Mouse (Mus musculus) heart, adult 2 months (tissue): ENCODE results near the gene 1190005I06Rik. TPM values are rescaled to one million over a fixed set of nuclear protein-coding genes. Genes with fewer than 3 reads are reported as not detected.

Experiments
- DNase-seq, 2 experiments: peaks; one replicate each; pipeline ENCODE4 v3.0.0; 2021
- H3K27ac ChIP-seq: fragments of 200-600 bp; 2 replicates; pipeline ENCODE4 v1.8.1; 2022
- H3K27me3 ChIP-seq: fragments of 200-500 bp; 2 replicates; pipeline ENCODE4 v1.6.1; 2012; ENCODE audit warnings: mild to moderate bottlenecking, low read length, inconsistent platforms, mixed read lengths; ENCODE audit not compliant: control insufficient read depth, insufficient read depth
- H3K36me3 ChIP-seq: fragments of 200-500 bp; 2 replicates; pipeline ENCODE4 v1.6.1; 2012; ENCODE audit warnings: low read length, inconsistent platforms; ENCODE audit not compliant: control insufficient read depth, insufficient read depth
- H3K4me1 ChIP-seq: fragments of 200-500 bp; 2 replicates; pipeline ENCODE4 v1.6.1; 2011; ENCODE audit warnings: low read length; ENCODE audit not compliant: control insufficient read depth, insufficient read depth
- H3K4me3 ChIP-seq: fragments of 200-600 bp; 2 replicates; pipeline ENCODE4 v1.8.1; 2022
- H3K79me2 ChIP-seq: fragments of 200-500 bp; replicated peaks from 2 replicates; pipeline ENCODE4 v1.6.1; 2012; ENCODE audit warnings: mild to moderate bottlenecking, inconsistent platforms, low read length, moderate library complexity, mixed read lengths; ENCODE audit not compliant: control insufficient read depth, insufficient read depth
- H3K9ac ChIP-seq: fragments of 200-500 bp; 2 replicates; pipeline ENCODE4 v1.6.1; 2012; ENCODE audit warnings: low read depth, mild to moderate bottlenecking, control low read depth, inconsistent platforms, low read length, mixed read lengths
- CTCF ChIP-seq: fragments of 200-600 bp; IDR thresholded peaks from 2 replicates; pipeline ENCODE4 v1.8.1; 2022; ENCODE audit warnings: antibody characterized with exemption, mild to moderate bottlenecking, moderate library complexity
- EP300 ChIP-seq: fragments of 200-500 bp; IDR thresholded peaks from 2 replicates; pipeline ENCODE4 v1.6.1; 2011; ENCODE audit warnings: low read depth, low read length, control low read depth; ENCODE audit not compliant: insufficient read depth
- POLR2A ChIP-seq: fragments of 200-500 bp; IDR thresholded peaks from 2 replicates; pipeline ENCODE4 v1.6.1; 2011; ENCODE audit warnings: mild to moderate bottlenecking, low read depth, low read length, control low read depth; ENCODE audit not compliant: insufficient read depth
- WGBS: fragments of 180-500 bp; shearing (Covaris S2); methylation state at CpG from one replicate; pipeline ENCODE4 v1.1.7; 2018; 5-methylcytosine and 5-hydroxymethylcytosine counted together
- intact Hi-C: fragments of 180-260 bp; cut with DNase I; formaldehyde crosslinking; loops from one replicate; pipeline ENCODE4 v1.15.1; 2025
- polyA plus RNA-seq: library from polyadenylated mRNA; depleted of rRNA; stranded (reverse); fragments of >200 nt; gene quantifications from 2 replicates; pipeline ENCODE4 v1.2.3, GENCODE M21; 2012
- total RNA-seq, 2 experiments: library from RNA; stranded (reverse); gene quantifications; 2 replicates each; pipeline ENCODE4 v1.2.3; 2021

Gene 1190005I06Rik
- total and polyA plus RNA-seq, 3 experiments, result 3.9 to 6.0 (median 5.3) TPM

- TF ChIP-seq CTCF (no peak), EP300 (peak; percentile 76), POLR2A (no peak)
- peaks cover 2% of the 10 kb centered on the region; the same call in 1 of the 2 replicates for H3K4me1 ChIP-seq
- no peaks in the 10 kb centered on the region for H3K79me2 ChIP-seq
- WGBS, result 67% methylated on average over 10 of the region's 10 CpGs
- H3K27me3 ChIP-seq, result no peaks in the 10 kb centered on the region
- no peak overlapping the region for H3K4me3 ChIP-seq
- no peaks in the 10 kb centered on the region for H3K36me3 ChIP-seq
- no peak overlapping the region for H3K9ac ChIP-seq
- H3K27ac ChIP-seq, result no peak overlapping the region
- peak; percentile 60 to 70 for DNase-seq
- intact Hi-C loops, result no loop called here
Measured at GRCm38 (mm10) chr8:120585521-120585920, 61.9 kb downstream of the 1190005I06Rik start.

- no peak overlapping the region for H3K9ac ChIP-seq
- no peaks in the 10 kb centered on the region for H3K27me3 ChIP-seq
- 66% methylated on average over 8 of the region's 8 CpGs for WGBS
- no peak overlapping the region for H3K4me3 ChIP-seq
- TF ChIP-seq POLR2A (no peak), CTCF (no peak), EP300 (peak; percentile 91)
- no peaks in the 10 kb centered on the region for H3K36me3 ChIP-seq
- intact Hi-C loops, result no loop called here
- no peaks in the 10 kb centered on the region for H3K79me2 ChIP-seq
- DNase-seq, result peak in 1 of 2 experiments; percentile 78
- peaks cover 2% of the 10 kb centered on the region; the same call in 1 of the 2 replicates for H3K4me1 ChIP-seq
- no peak overlapping the region for H3K27ac ChIP-seq
Measured at GRCm38 (mm10) chr8:120581811-120582210, 65.6 kb downstream of the 1190005I06Rik start.

- intact Hi-C loops, result no loop called here
- 91% methylated on average over 12 of the region's 12 CpGs for WGBS
- Histone ChIP-seq H3K27ac (no peak overlapping the region), H3K79me2 (no peaks in the 10 kb centered on the region), H3K4me1 (peaks cover 2% of the 10 kb centered on the region; the same call in 1 of the 2 replicates), H3K27me3 (no peaks in the 10 kb centered on the region), H3K4me3 (no peak overlapping the region), H3K9ac (no peak overlapping the region), H3K36me3 (no peaks in the 10 kb centered on the region)
- DNase-seq, result no peak
- TF ChIP-seq CTCF (no peak), EP300 (no peak), POLR2A (no peak)
Measured at GRCm38 (mm10) chr8:120581329-120581728, 66.1 kb downstream of the 1190005I06Rik start.

GRCm38 (mm10) chr8:120580336-120581000, 67.0 kb downstream of the 1190005I06Rik start:
- DNase-seq, result no peak
- no peak overlapping the region for H3K4me3 ChIP-seq
- H3K27me3 ChIP-seq, result no peaks in the 10 kb centered on the region
- WGBS, result 90% methylated on average over 8 of the region's 8 CpGs
- no peaks in the 10 kb centered on the region for H3K79me2 ChIP-seq
- TF ChIP-seq POLR2A (no peak), EP300 (no peak), CTCF (no peak)
- no peaks in the 10 kb centered on the region for H3K4me1 ChIP-seq
- H3K9ac ChIP-seq, result no peak overlapping the region
- H3K27ac ChIP-seq, result no peak overlapping the region
- intact Hi-C loops, result no loop called here
- H3K36me3 ChIP-seq, result no peaks in the 10 kb centered on the region

GRCm38 (mm10) chr8:120577821-120578220, 69.6 kb downstream of the 1190005I06Rik start:
- Histone ChIP-seq H3K36me3 (no peaks in the 10 kb centered on the region), H3K4me3 (no peak overlapping the region), H3K27me3 (no peaks in the 10 kb centered on the region), H3K4me1 (no peaks in the 10 kb centered on the region), H3K9ac (no peak overlapping the region), H3K27ac (no peak overlapping the region), H3K79me2 (no peaks in the 10 kb centered on the region)
- DNase-seq, result no peak
- TF ChIP-seq CTCF (no peak), POLR2A (no peak), EP300 (no peak)
- WGBS, result 97% methylated on average over 17 of the region's 17 CpGs
- intact Hi-C loops, result no loop called here

GRCm38 (mm10) chr8:120575801-120576200, 71.6 kb downstream of the 1190005I06Rik start:
- Histone ChIP-seq H3K36me3 (no peaks in the 10 kb centered on the region), H3K79me2 (no peaks in the 10 kb centered on the region), H3K9ac (no peak overlapping the region), H3K4me3 (no peak overlapping the region), H3K27ac (no peak overlapping the region), H3K27me3 (no peaks in the 10 kb centered on the region), H3K4me1 (no peaks in the 10 kb centered on the region)
- WGBS, result 72% methylated on average over 9 of the region's 9 CpGs
- no peak for DNase-seq
- intact Hi-C loops, result no loop called here
- no peak for TF ChIP-seq EP300
- TF ChIP-seq POLR2A, result no peak
- no peak for TF ChIP-seq CTCF
